Mouse (Mus musculus) neural tube, embryonic 15.5 days (tissue): ENCODE data around the gene C2cd4c. TPM values are rescaled to one million over a fixed set of nuclear protein-coding genes. Genes with fewer than 3 reads are reported as not detected.

ENCODE experiments used
- ATAC-seq: fragments of 200-750 bp; cut with Nextera tagmentation; 2 replicates; pipeline ENCODE4 v1.8.0; 2017; ENCODE audit warnings: mild to moderate bottlenecking, moderate TSS enrichment, moderate library complexity; ENCODE audit not compliant: low FRiP score
- H3K27ac ChIP-seq: fragments of 300-500 bp; sonication (generic); replicated peaks from 2 replicates; pipeline ENCODE4 v1.5.1; 2015; ENCODE audit warnings: mild to moderate bottlenecking, inconsistent platforms
- H3K27me3 ChIP-seq: fragments of 300-500 bp; sonication (generic); replicated peaks from 2 replicates; pipeline ENCODE4 v1.6.1; 2015; ENCODE audit warnings: inconsistent platforms
- H3K36me3 ChIP-seq: fragments of 300-500 bp; sonication (generic); 2 replicates; pipeline ENCODE4 v1.6.1; 2015; ENCODE audit warnings: inconsistent platforms
- H3K4me1 ChIP-seq: fragments of 300-500 bp; sonication (generic); 2 replicates; pipeline ENCODE4 v1.6.1; 2015; ENCODE audit warnings: inconsistent platforms
- H3K4me2 ChIP-seq: fragments of 300-500 bp; sonication (generic); 2 replicates; pipeline ENCODE4 v1.6.1; 2015; ENCODE audit warnings: inconsistent platforms, mild to moderate bottlenecking, moderate library complexity
- H3K4me3 ChIP-seq: fragments of 300-500 bp; sonication (generic); replicated peaks from 2 replicates; pipeline ENCODE4 v1.5.1; 2015; ENCODE audit warnings: mild to moderate bottlenecking, inconsistent platforms
- H3K9ac ChIP-seq: fragments of 300-500 bp; sonication (generic); replicated peaks from 2 replicates; pipeline ENCODE4 v1.6.1; 2015; ENCODE audit warnings: mild to moderate bottlenecking, inconsistent platforms
- H3K9me3 ChIP-seq: fragments of 300-500 bp; sonication (generic); replicated peaks from 2 replicates; pipeline ENCODE4 v1.6.1; 2016; ENCODE audit warnings: inconsistent platforms
- WGBS: fragments of 180-500 bp; shearing (Covaris S2); methylation state at CpG from one replicate; pipeline ENCODE4 v1.1.7; 2015; ENCODE audit warnings: mixed read lengths; 5-methylcytosine and 5-hydroxymethylcytosine counted together
- polyA plus RNA-seq: library from polyadenylated mRNA; unstranded; fragments of >200 nt; fragmentation: Nextera tagmentation; extraction: Ambion mirVana; gene quantifications from 2 replicates; pipeline ENCODE4 v1.2.1, GENCODE M21; 2015

The C2cd4c gene
- polyA plus RNA-seq, 1 experiment from 2014 or later: 0.40 TPM

DNA sequence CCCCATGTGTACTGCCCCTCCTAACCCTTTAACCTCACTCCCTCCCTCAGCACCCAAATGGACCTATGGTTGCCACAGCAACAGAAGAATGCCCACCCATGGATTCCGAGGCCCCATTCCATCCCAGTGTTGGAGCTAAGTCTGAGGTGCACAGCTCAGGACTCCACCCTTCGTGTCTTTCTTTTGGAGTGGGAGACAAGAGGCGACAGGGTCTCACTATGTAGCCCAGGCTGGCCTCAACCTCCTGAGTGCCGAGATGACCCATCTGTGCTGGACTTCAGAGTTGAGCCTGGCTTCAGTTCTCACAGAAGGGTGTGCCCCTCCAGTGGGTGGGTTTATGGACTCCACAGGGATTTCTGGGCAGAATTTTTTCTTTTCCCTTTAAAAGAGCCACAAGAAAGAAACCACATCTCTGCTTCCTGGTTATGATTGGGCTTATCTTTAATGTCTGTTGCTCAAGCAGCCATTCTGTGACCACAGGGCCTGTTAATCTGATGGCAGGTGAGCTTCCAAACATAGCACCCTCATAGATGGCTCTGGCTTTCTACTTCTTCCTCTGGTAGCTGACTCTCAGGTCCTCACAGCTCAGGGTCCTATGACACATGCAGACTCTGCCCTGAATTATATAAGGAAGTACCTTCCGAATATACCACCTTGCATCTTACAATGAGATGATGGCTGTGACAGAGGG lies 26.6 kb downstream of the C2cd4c start, which contains the start of gene Theg:
Gene Theg, minus strand, starts transcription at position 271 of the 691 bp plus-strand sequence.
- no peaks in the 10 kb centered on the region for H3K9me3 ChIP-seq
- H3K4me3 ChIP-seq: no peak within 1 kb of the TSS
- 90% methylated on average over 5 of the region's 5 CpGs for WGBS
- H3K27ac ChIP-seq: no peak within 1 kb of the TSS
- H3K27me3 ChIP-seq: no peaks in the 10 kb centered on the region; the same call in 1 of the 2 replicates
- H3K9ac ChIP-seq: no peak within 1 kb of the TSS
- H3K4me2 ChIP-seq: no peak within 1 kb of the TSS
- no peak for ATAC-seq
- no peaks in the 10 kb centered on the region for H3K36me3 ChIP-seq
- no peaks in the 10 kb centered on the region for H3K4me1 ChIP-seq

DNA sequence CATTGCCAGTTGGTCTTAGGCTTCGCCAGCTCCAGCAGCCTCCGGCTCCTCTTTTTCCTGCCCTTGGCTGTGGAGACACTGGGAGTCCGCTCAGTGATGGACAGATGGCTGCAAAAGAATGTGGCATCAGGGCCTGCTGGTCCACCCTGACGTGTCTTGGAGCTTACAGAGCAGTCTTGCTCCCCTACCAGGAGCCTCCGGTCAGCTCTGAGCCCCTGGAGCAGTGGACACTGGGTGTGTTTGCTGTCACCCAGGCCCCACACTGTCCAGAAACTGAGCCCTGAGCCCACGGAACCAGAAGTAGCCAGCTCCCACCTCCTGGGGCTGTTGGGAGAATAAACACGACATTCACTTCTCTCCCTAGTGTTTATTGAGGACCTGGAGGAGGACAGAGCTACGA lies 27.6 kb downstream of the C2cd4c start:
- Histone ChIP-seq H3K9me3 (no peaks in the 10 kb centered on the region), H3K4me1 (no peaks in the 10 kb centered on the region), H3K27me3 (no peaks in the 10 kb centered on the region; the same call in 1 of the 2 replicates), H3K27ac (no peak overlapping the region), H3K4me2 (no peak overlapping the region), H3K9ac (no peak overlapping the region), H3K4me3 (no peak overlapping the region), H3K36me3 (no peaks in the 10 kb centered on the region)
- WGBS: 84% methylated on average over 8 of the region's 8 CpGs
- no peak for ATAC-seq

DNA sequence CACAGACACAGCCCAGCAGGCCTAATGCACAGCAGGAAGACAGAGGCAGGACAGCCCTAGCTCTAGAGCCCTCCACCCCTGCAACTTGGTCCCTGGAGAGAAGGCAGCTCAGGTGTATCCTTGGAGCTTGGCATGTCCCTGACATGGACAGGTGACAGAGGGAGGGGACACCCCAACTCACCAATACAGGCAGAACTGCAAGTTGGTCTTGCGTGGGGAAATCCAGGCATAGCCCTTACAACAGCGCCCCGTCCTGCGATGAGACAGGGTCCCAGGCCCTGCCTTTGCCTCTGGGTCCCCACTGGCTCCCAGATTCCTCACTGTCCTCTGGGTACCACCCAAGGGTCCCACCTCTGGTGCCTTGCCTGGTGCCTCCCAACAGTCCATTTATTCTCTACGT lies 28.1 kb downstream of the C2cd4c start:
- Histone ChIP-seq H3K27ac (no peak overlapping the region), H3K4me1 (no peaks in the 10 kb centered on the region), H3K27me3 (no peaks in the 10 kb centered on the region; the same call in 1 of the 2 replicates), H3K9ac (no peak overlapping the region), H3K4me3 (no peak overlapping the region), H3K36me3 (no peaks in the 10 kb centered on the region), H3K4me2 (no peak overlapping the region), H3K9me3 (no peaks in the 10 kb centered on the region)
- 96% methylated on average over 5 of the region's 5 CpGs for WGBS
- no peak for ATAC-seq

DNA sequence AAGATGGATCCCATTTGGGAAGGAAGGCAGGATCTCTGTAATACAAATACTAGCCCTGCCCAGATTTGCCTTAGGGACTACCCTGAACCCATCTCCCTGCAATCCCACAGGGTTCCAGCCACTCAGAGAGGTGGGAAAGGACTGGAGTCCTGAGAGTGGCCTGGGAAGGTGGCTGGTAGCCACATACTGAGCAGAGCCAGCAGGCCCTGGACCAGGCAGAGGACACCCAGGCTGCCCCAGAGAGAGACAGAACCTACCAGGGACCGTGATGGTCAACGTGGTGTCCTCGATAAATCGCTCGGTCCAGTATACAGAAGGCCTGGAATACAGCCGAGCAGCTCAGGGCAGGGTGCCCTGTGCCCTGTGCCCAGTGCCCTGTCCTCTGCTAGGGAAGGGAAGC lies 28.7 kb downstream of the C2cd4c start:
- Histone ChIP-seq H3K9me3 (no peaks in the 10 kb centered on the region), H3K36me3 (no peaks in the 10 kb centered on the region), H3K4me2 (no peak overlapping the region), H3K4me3 (no peak overlapping the region), H3K27ac (no peak overlapping the region), H3K9ac (no peak overlapping the region), H3K27me3 (no peaks in the 10 kb centered on the region; the same call in 1 of the 2 replicates), H3K4me1 (no peaks in the 10 kb centered on the region)
- WGBS: 92% methylated on average over 6 of the region's 6 CpGs
- ATAC-seq: no peak

DNA sequence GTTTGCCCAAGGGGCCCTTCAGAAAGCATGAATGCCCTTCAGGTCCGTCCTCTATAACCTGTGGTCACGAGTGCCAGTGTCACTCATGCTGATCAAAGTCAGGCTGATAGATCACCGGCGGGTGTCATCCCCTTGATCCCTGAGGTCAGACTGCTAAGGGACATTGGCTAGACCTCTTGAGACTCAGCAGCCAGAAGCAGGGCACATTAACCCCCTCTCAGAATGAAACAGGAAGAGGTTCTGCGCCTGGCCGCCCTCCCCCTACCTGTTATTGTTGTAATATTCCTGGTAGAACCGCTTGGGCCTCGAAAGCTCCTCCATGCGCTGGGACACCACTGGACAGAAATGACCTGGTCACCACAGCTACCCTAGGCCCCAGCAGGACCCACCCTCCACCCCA lies 29.4 kb downstream of the C2cd4c start:
- Histone ChIP-seq H3K4me2 (no peak overlapping the region), H3K9me3 (no peaks in the 10 kb centered on the region), H3K27ac (no peak overlapping the region), H3K36me3 (no peaks in the 10 kb centered on the region), H3K9ac (no peak overlapping the region), H3K4me1 (no peaks in the 10 kb centered on the region), H3K27me3 (no peaks in the 10 kb centered on the region; the same call in 1 of the 2 replicates), H3K4me3 (no peak overlapping the region)
- no peak for ATAC-seq
- 88% methylated on average over 9 of the region's 9 CpGs for WGBS

DNA sequence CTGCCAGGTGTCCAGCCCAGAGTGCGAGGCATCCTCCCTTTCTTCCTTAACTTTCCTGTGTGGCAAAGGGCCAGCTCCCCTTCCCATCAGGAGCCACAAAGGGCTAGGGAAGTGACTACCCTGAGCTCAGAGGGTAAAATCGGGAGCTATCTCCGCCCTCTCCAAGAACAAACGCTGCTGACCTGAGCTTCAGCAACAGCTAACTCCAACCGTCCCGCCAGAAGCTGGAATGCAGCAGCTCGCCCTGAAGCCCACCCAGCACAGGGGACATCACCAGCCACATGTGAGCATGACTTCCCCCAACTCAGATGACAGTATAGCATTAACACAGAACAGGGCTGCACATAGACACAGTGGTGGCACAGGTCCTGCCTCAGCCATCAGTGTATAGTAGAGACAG lies 29.8 kb downstream of the C2cd4c start:
- 70% methylated on average over 7 of the region's 7 CpGs for WGBS
- Histone ChIP-seq H3K27ac (no peak overlapping the region), H3K36me3 (no peaks in the 10 kb centered on the region), H3K9ac (no peak overlapping the region), H3K4me1 (no peaks in the 10 kb centered on the region), H3K4me2 (no peak overlapping the region), H3K9me3 (no peaks in the 10 kb centered on the region), H3K27me3 (no peaks in the 10 kb centered on the region; the same call in 1 of the 2 replicates), H3K4me3 (no peak overlapping the region)
- no peak for ATAC-seq

DNA sequence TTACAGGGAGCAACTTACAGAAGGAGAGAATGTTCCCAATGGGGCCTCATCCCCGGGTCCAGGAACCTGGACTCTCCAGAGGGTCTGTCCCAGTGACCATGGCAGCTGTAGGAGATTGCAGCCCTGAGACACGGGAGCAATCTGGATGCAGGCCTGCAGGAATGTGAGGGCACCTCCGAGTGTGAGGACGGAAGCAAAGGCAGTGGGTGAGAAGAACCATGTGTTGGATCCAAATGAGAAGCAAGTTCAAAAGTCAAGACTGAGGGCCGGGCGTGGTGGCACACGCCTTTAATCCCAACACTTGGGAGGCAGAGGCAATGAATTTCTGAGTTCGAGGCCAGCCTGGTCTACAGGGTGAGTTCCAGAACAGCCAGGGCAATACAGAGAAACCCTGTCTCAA lies 32.3 kb downstream of the C2cd4c start:
- WGBS: 95% methylated on average over 8 of the region's 8 CpGs
- H3K36me3 ChIP-seq: no peaks in the 10 kb centered on the region
- no peak overlapping the region for H3K4me3 ChIP-seq
- H3K9ac ChIP-seq: no peak overlapping the region
- H3K27ac ChIP-seq: no peak overlapping the region
- H3K4me1 ChIP-seq: no peaks in the 10 kb centered on the region
- no peak for ATAC-seq
- no peaks in the 10 kb centered on the region for H3K27me3 ChIP-seq
- no peaks in the 10 kb centered on the region for H3K9me3 ChIP-seq
- no peak overlapping the region for H3K4me2 ChIP-seq

DNA sequence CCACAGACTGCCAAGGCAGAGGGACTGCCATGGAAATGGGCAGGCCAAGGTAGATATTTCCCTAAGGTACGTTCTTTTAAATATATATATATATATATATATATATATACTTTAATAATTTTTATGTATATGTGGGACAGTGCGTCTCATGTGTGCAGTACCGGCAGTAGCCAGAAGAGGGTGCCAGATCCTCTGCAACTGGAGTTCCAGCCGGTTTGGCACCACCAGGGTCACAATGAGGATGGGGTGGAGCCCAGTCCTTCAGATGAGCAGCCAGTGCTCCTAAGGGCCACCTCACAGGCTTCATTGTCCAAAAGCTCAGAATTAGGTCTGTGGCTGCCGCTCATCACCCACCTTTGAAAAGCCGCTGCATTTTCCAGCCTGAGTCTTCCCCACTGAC lies 33.0 kb downstream of the C2cd4c start:
- H3K27ac ChIP-seq: no peak overlapping the region
- H3K4me3 ChIP-seq: no peak overlapping the region
- no peak overlapping the region for H3K4me2 ChIP-seq
- no peaks in the 10 kb centered on the region for H3K36me3 ChIP-seq
- H3K9me3 ChIP-seq: no peaks in the 10 kb centered on the region
- H3K27me3 ChIP-seq: no peaks in the 10 kb centered on the region
- ATAC-seq: no peak
- no peak overlapping the region for H3K9ac ChIP-seq
- WGBS: 42% methylated on average over 6 of the region's 6 CpGs
- no peaks in the 10 kb centered on the region for H3K4me1 ChIP-seq

DNA sequence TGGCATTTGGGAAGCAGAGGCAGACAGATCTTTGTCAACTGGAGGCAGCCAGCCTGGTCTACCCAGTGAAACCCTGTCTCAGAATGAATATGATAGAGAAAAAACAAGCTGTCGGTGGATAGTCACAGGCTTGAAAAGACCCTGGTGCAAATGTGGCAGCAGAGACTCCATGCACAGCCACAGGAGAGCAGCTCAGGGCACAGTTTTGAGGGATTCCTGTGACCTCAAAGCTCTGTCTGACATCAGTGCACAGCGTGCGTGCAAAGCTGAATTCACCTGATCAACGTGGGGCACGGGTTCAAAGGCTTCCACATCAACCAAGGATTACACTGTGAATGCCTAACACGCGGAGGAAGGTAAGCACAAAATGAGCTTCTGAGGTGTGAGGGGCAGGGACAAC lies 33.5 kb downstream of the C2cd4c start:
- no peak overlapping the region for H3K27ac ChIP-seq
- H3K4me2 ChIP-seq: no peak overlapping the region
- no peaks in the 10 kb centered on the region for H3K4me1 ChIP-seq
- no peak overlapping the region for H3K9ac ChIP-seq
- no peaks in the 10 kb centered on the region for H3K9me3 ChIP-seq
- H3K27me3 ChIP-seq: no peaks in the 10 kb centered on the region
- WGBS: 73% methylated on average over 7 of the region's 7 CpGs
- no peaks in the 10 kb centered on the region for H3K36me3 ChIP-seq
- no peak overlapping the region for H3K4me3 ChIP-seq
- no peak for ATAC-seq

DNA sequence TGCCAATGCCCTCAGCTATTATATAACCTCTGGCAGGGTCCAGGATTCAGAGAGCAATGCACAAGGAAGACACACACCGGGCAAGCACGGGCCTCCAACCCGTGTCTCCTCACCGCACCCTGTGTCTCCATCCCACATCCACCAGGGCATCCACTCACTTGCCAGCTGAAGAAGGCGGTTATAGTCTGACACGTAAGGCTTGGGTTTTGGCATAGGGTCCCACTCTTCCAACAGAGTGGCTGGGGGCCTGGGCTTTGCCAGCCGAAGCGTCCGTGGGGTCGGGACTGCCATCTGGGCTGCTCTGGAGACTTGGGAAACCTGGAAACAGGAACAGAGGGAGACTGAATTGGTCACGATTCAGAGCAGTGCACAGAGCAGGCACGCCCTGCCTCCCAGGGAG lies 34.0 kb downstream of the C2cd4c start:
- Histone ChIP-seq H3K9ac (no peak overlapping the region), H3K27ac (no peak overlapping the region), H3K9me3 (no peaks in the 10 kb centered on the region), H3K27me3 (no peaks in the 10 kb centered on the region), H3K4me3 (no peak overlapping the region), H3K36me3 (no peaks in the 10 kb centered on the region), H3K4me2 (no peak overlapping the region), H3K4me1 (no peaks in the 10 kb centered on the region)
- no peak for ATAC-seq
- 82% methylated on average over 12 of the region's 12 CpGs for WGBS

DNA sequence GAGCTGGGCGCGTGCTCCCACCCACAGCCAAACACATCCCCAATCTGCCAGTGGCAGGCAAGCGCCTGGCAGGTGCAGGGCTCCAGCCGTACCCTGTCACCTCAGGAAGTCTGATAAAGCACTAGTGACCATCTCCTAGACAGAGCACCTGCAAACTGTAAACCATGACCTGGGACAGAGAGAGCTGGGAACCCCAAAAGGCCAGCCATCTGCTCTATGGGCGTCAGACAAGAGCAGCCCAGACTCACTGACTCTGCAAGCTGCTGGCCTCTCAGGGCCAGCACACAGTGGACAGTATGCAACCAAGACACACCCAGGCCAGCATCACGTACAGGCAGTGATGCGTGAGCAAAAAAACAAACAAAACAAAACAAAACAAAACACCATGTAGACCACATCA lies 34.9 kb downstream of the C2cd4c start:
- H3K9me3 ChIP-seq: no peaks in the 10 kb centered on the region
- H3K4me1 ChIP-seq: no peaks in the 10 kb centered on the region
- H3K4me2 ChIP-seq: no peak overlapping the region
- H3K27ac ChIP-seq: no peak overlapping the region
- no peak overlapping the region for H3K9ac ChIP-seq
- no peaks in the 10 kb centered on the region for H3K27me3 ChIP-seq
- 81% methylated on average over 7 of the region's 7 CpGs for WGBS
- ATAC-seq: no peak
- H3K36me3 ChIP-seq: no peaks in the 10 kb centered on the region
- no peak overlapping the region for H3K4me3 ChIP-seq

DNA sequence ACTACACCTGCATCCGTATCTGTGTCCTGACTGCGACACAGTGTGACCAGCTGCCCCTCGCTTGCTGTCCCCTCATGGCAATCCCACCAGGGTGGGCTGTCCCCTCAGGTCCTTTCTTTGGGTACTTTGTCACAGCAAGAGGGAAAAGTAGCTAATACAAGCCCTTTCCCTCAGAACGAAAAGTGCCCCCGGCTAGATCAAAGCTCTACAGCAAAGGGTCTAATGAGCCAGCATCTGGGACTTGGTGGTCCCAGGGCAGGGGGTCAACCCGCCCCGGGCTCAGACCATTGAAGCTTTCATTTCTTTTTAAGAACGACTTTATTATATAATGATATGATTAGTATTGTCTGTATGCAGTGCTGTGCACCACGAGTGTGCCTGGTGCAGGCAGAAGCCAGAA lies 35.5 kb downstream of the C2cd4c start:
- Histone ChIP-seq H3K27ac (no peak overlapping the region), H3K4me3 (no peak overlapping the region), H3K4me2 (no peak overlapping the region), H3K36me3 (no peaks in the 10 kb centered on the region), H3K27me3 (no peaks in the 10 kb centered on the region), H3K9me3 (no peaks in the 10 kb centered on the region), H3K9ac (no peak overlapping the region), H3K4me1 (no peaks in the 10 kb centered on the region)
- WGBS: 61% methylated on average over 9 of the region's 9 CpGs
- no peak for ATAC-seq
